Mouse (Mus musculus) 3134 (cell line): ENCODE data around the gene Chrnd.
A peak's percentile ranks its signal among the peaks of the same experiment; 100 is the strongest.

Experiments used
- DNase-seq: peaks from one replicate; pipeline ENCODE4 v3.0.0-alpha.2; 2011; ENCODE audit warnings: low spot score; ENCODE audit not compliant: insufficient read length; ENCODE audit errors: extremely low read depth

Chrnd gene

GRCm38 (mm10) chr1:87226409-87227159 is 36.2 kb downstream of the Chrnd start:
- DNase-seq = no peak

DNA sequence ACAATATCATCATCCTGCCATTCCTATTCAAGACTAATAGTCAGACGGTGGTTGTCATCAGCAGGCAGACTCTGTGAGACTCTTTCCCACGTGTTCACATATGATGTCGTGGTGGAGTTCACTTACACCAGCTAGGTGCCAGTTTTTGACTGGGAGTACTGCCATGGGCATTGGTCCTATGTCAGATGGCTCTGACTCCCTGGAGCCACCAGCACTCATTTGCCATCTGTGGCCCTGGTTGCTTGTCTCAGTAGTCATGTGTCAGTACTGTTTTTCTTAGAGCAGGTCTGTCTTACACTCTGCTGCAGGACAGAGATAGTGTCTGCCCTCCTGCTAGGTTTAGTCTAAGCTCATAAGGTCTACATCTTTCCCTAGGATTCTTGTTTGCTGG is 36.7 kb downstream of the Chrnd start:
- DNase-seq = no peak

GRCm38 (mm10) chr1:87230606-87231005 is 40.2 kb downstream of the Chrnd start:
- DNase-seq = no peak

DNA sequence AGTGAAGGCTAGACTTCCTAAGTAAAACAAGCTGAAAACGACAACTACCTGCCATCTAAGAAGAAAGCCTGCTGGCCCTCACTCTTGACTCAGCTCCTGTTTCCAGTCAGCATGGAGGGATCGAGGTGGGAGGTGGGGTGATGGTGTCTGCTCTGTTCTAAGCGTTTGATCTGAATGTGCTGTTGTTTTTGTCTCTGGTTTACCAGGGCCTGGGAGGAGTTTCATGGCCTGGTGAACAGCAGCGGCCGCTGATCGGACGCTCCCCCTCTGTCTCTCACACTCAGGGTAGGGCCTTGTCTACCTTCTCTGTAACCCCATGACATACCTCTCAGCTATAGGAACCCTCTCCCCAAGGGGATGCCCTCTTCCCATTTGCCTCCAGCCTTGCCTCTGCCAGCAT is 41.8 kb downstream of the Chrnd start:
- DNase-seq = no peak

GRCm38 (mm10) chr1:87239056-87239455 is 48.6 kb downstream of the Chrnd start:
- no peak for DNase-seq

- no peak for DNase-seq
These were observed 52.6 kb downstream of the Chrnd start for GRCm38 (mm10) chr1:87243021-87243420.

GRCm38 (mm10) chr1:87245430-87245829 is 55.0 kb downstream of the Chrnd start:
- no peak for DNase-seq

DNA sequence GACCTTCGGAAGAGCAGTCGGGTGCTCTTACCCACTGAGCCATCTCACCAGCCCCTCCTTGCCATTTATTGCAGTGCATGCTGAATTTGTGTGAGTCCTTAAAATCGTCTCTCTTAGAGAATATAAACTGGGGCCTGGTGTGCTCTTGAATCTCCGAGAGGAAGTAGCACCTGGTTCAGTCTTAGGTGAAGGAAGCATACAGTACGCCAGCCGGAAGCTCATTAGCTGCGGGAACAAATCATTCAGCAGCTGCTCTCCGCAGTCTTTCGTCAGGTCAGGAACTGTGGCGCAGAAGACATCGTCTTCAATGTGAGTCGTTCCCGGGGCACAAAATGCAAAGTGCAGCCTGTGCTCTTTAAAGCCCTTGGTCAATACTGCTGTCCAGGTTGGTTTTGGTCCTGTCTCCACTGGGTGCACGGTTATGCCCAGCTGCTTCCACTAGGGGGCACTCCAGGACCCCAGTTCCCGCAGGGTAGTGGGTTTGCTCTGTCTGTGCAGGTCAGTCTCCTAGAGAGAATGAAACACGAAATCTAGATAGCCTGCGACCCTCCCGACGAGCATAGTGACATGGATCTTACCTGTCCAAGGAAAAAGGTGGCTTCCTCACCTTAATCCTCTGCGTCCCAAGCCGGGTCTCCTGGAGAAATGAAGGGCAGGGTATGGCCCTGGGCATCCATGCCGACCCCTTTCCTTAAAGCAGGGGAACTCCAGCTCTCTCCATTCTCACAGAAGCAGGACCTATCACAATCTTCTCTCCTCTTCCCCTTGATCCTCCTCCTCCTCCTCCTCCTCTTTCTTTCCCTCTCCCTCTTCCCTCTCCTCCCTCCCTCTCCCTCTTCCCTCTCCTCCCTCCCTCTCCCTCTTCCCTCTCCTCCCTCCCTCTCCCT is 55.8 kb downstream of the Chrnd start:
- peak; percentile 53 for DNase-seq
